Mouse (Mus musculus): ENCODE results near the gene Arntl. TPM values are rescaled to one million over a fixed set of nuclear protein-coding genes. Genes with fewer than 3 reads are reported as not detected.
A peak's percentile ranks its signal among the peaks of the same experiment; 100 is the strongest.

Gene Arntl
- polyA plus RNA-seq, 2 experiments from 2014 or later, result 21.4 to 27.8 TPM

- no peak for ATAC-seq
These were observed 3.2 kb downstream of the Arntl start for GRCm38 (mm10) chr7:113210441-113210840.

- no peak for ATAC-seq
These were observed 7.2 kb downstream of the Arntl start for GRCm38 (mm10) chr7:113214245-113215169.

GRCm38 (mm10) chr7:113216152-113216551 is 8.9 kb downstream of the Arntl start:
- ATAC-seq, result no peak

- no peak for ATAC-seq
These were observed 12.2 kb downstream of the Arntl start for GRCm38 (mm10) chr7:113219416-113219815.

- no peak for ATAC-seq
These were observed 12.6 kb downstream of the Arntl start for GRCm38 (mm10) chr7:113219864-113220263.

GRCm38 (mm10) chr7:113220691-113221238 is 13.5 kb downstream of the Arntl start:
- ATAC-seq, result no peak

- ATAC-seq, result no peak
These were observed 15.6 kb downstream of the Arntl start for GRCm38 (mm10) chr7:113222821-113223220.

GRCm38 (mm10) chr7:113224620-113225019 is 17.4 kb downstream of the Arntl start:
- ATAC-seq, result no peak

GRCm38 (mm10) chr7:113228498-113228897 is 21.2 kb downstream of the Arntl start:
- no peak for ATAC-seq

- no peak for ATAC-seq
These were observed 28.9 kb downstream of the Arntl start for GRCm38 (mm10) chr7:113236135-113236534.

- ATAC-seq, result no peak
These were observed 31.1 kb downstream of the Arntl start for GRCm38 (mm10) chr7:113238365-113238764.

GRCm38 (mm10) chr7:113239448-113240130 is 32.3 kb downstream of the Arntl start:
- no peak for ATAC-seq

- ATAC-seq, result no peak
These were observed 33.2 kb downstream of the Arntl start for GRCm38 (mm10) chr7:113240438-113240837.

GRCm38 (mm10) chr7:113241901-113242661 is 34.8 kb downstream of the Arntl start:
- peak; percentile 52 for ATAC-seq

- ATAC-seq, result no peak
These were observed 35.4 kb downstream of the Arntl start for GRCm38 (mm10) chr7:113242688-113243087.

GRCm38 (mm10) chr7:113245144-113245543 is 37.9 kb downstream of the Arntl start:
- ATAC-seq, result no peak

GRCm38 (mm10) chr7:113246512-113246911 is 39.2 kb downstream of the Arntl start:
- no peak for ATAC-seq

GRCm38 (mm10) chr7:113247167-113247566 is 39.9 kb downstream of the Arntl start:
- no peak for ATAC-seq

- no peak for ATAC-seq
These were observed 42.0 kb downstream of the Arntl start for GRCm38 (mm10) chr7:113249134-113249825.

- peak; percentile 81 for ATAC-seq
These were observed 43.2 kb downstream of the Arntl start for GRCm38 (mm10) chr7:113250433-113250991.

GRCm38 (mm10) chr7:113251001-113251400 is 43.7 kb downstream of the Arntl start:
- ATAC-seq, result no peak

- ATAC-seq, result no peak
These were observed 44.3 kb downstream of the Arntl start for GRCm38 (mm10) chr7:113251554-113251953.
